Mouse (Mus musculus): ENCODE measurements around the gene Syna. TPM values are rescaled to one million over a fixed set of nuclear protein-coding genes. Genes with fewer than 3 reads are reported as not detected.

Syna gene
- polyA plus RNA-seq, 1 experiment from 2014 or later = 0.10 TPM

GRCm38 (mm10) chr5:134528488-134528887 is 31.5 kb downstream of the Syna start:
- 17% methylated on average over 9 of the region's 9 CpGs for WGBS
- H3K27ac ChIP-seq (ENCODE audit: low read depth, low read length) = peak overlapping the region; percentile 16; the same call in 1 of the 2 replicates
- H3K4me3 ChIP-seq (ENCODE audit: low read depth, low read length) = no peak overlapping the region
- H3K9me3 ChIP-seq (replicated peaks; ENCODE audit: control insufficient read depth, low read length) = no peaks in the 10 kb centered on the region
- H3K9ac ChIP-seq (ENCODE audit: low read length) = peak overlapping the region; percentile 7; the same call in 1 of the 2 replicates
- H3K4me2 ChIP-seq (ENCODE audit: low read length) = no peak overlapping the region
- peaks cover 17% of the 10 kb centered on the region; the same call in 1 of the 2 replicates for H3K4me1 ChIP-seq (ENCODE audit: control insufficient read depth, insufficient read depth, low read length)
- no peaks in the 10 kb centered on the region for H3K27me3 ChIP-seq (replicated peaks; ENCODE audit: control insufficient read depth, insufficient read depth, low read length)
- DNase-seq (ENCODE audit: low spot score) = no peak
- ATAC-seq = no peak
- H3K36me3 ChIP-seq (ENCODE audit: control insufficient read depth, insufficient read depth, low read length) = peaks cover 27% of the 10 kb centered on the region

GRCm38 (mm10) chr5:134525971-134526711 is 33.8 kb downstream of the Syna start:
- H3K9ac ChIP-seq (ENCODE audit: low read length) = no peak overlapping the region
- no peak for DNase-seq (ENCODE audit: low spot score)
- peaks cover 14% of the 10 kb centered on the region; the same call in 1 of the 2 replicates for H3K4me1 ChIP-seq (ENCODE audit: control insufficient read depth, insufficient read depth, low read length)
- no peaks in the 10 kb centered on the region for H3K9me3 ChIP-seq (replicated peaks; ENCODE audit: control insufficient read depth, low read length)
- no peaks in the 10 kb centered on the region for H3K27me3 ChIP-seq (replicated peaks; ENCODE audit: control insufficient read depth, insufficient read depth, low read length)
- 92% methylated on average over 15 of the region's 15 CpGs for WGBS
- no peak overlapping the region for H3K4me3 ChIP-seq (ENCODE audit: low read depth, low read length)
- ATAC-seq = no peak
- peaks cover 33% of the 10 kb centered on the region for H3K36me3 ChIP-seq (ENCODE audit: control insufficient read depth, insufficient read depth, low read length)
- H3K27ac ChIP-seq (ENCODE audit: low read depth, low read length) = no peak overlapping the region
- no peak overlapping the region for H3K4me2 ChIP-seq (ENCODE audit: low read length)

- H3K27me3 ChIP-seq (replicated peaks; ENCODE audit: control insufficient read depth, insufficient read depth, low read length) = no peaks in the 10 kb centered on the region
- H3K9ac ChIP-seq (ENCODE audit: low read length) = no peak overlapping the region
- H3K9me3 ChIP-seq (replicated peaks; ENCODE audit: control insufficient read depth, low read length) = no peaks in the 10 kb centered on the region
- H3K4me3 ChIP-seq (ENCODE audit: low read depth, low read length) = no peak overlapping the region
- H3K4me2 ChIP-seq (ENCODE audit: low read length) = no peak overlapping the region
- no peak for DNase-seq (ENCODE audit: low spot score)
- peaks cover 45% of the 10 kb centered on the region for H3K36me3 ChIP-seq (ENCODE audit: control insufficient read depth, insufficient read depth, low read length)
- 90% methylated on average over 5 of the region's 5 CpGs for WGBS
- H3K4me1 ChIP-seq (ENCODE audit: control insufficient read depth, insufficient read depth, low read length) = peaks cover 3% of the 10 kb centered on the region; the same call in 1 of the 2 replicates
- ATAC-seq = no peak
- H3K27ac ChIP-seq (ENCODE audit: low read depth, low read length) = no peak overlapping the region
Observed at GRCm38 (mm10) chr5:134523728-134524127, 36.2 kb downstream of the Syna start.

GRCm38 (mm10) chr5:134522524-134522923 is 37.4 kb downstream of the Syna start:
- peaks cover 52% of the 10 kb centered on the region for H3K36me3 ChIP-seq (ENCODE audit: control insufficient read depth, insufficient read depth, low read length)
- H3K9ac ChIP-seq (ENCODE audit: low read length) = no peak overlapping the region
- ATAC-seq = no peak; the same call in 1 of the 2 replicates
- no peak overlapping the region for H3K4me3 ChIP-seq (ENCODE audit: low read depth, low read length)
- no peak for DNase-seq (ENCODE audit: low spot score)
- H3K27me3 ChIP-seq (replicated peaks; ENCODE audit: control insufficient read depth, insufficient read depth, low read length) = no peaks in the 10 kb centered on the region
- H3K9me3 ChIP-seq (replicated peaks; ENCODE audit: control insufficient read depth, low read length) = no peaks in the 10 kb centered on the region
- H3K4me1 ChIP-seq (ENCODE audit: control insufficient read depth, insufficient read depth, low read length) = no peaks in the 10 kb centered on the region
- H3K27ac ChIP-seq (ENCODE audit: low read depth, low read length) = no peak overlapping the region
- H3K4me2 ChIP-seq (ENCODE audit: low read length) = no peak overlapping the region
- WGBS = 93% methylated on average over 26 of the region's 26 CpGs

- DNase-seq (ENCODE audit: low spot score) = no peak
- ATAC-seq = no peak
- WGBS = 95% methylated on average over 7 of the region's 7 CpGs
- Histone ChIP-seq H3K36me3 (ENCODE audit: control insufficient read depth, insufficient read depth, low read length) (peaks cover 59% of the 10 kb centered on the region), H3K27me3 (replicated peaks; ENCODE audit: control insufficient read depth, insufficient read depth, low read length) (no peaks in the 10 kb centered on the region), H3K27ac (ENCODE audit: low read depth, low read length) (no peak overlapping the region), H3K9me3 (replicated peaks; ENCODE audit: control insufficient read depth, low read length) (no peaks in the 10 kb centered on the region), H3K4me2 (ENCODE audit: low read length) (no peak overlapping the region), H3K4me3 (ENCODE audit: low read depth, low read length) (no peak overlapping the region), H3K9ac (ENCODE audit: low read length) (no peak overlapping the region), H3K4me1 (ENCODE audit: control insufficient read depth, insufficient read depth, low read length) (no peaks in the 10 kb centered on the region)
Observed at GRCm38 (mm10) chr5:134521806-134522205, 38.2 kb downstream of the Syna start.

GRCm38 (mm10) chr5:134521131-134521530 is 38.8 kb downstream of the Syna start:
- Histone ChIP-seq H3K4me1 (ENCODE audit: control insufficient read depth, insufficient read depth, low read length) (no peaks in the 10 kb centered on the region), H3K36me3 (ENCODE audit: control insufficient read depth, insufficient read depth, low read length) (peaks cover 61% of the 10 kb centered on the region), H3K4me2 (ENCODE audit: low read length) (no peak overlapping the region), H3K4me3 (ENCODE audit: low read depth, low read length) (no peak overlapping the region), H3K27me3 (replicated peaks; ENCODE audit: control insufficient read depth, insufficient read depth, low read length) (no peaks in the 10 kb centered on the region), H3K27ac (ENCODE audit: low read depth, low read length) (no peak overlapping the region), H3K9me3 (replicated peaks; ENCODE audit: control insufficient read depth, low read length) (no peaks in the 10 kb centered on the region), H3K9ac (ENCODE audit: low read length) (no peak overlapping the region)
- ATAC-seq (0 out of 2 replicates have a peak, but pooled peaks have one; percentile 58), DNase-seq (ENCODE audit: low spot score) (no peak)
- 72% methylated on average over 2 of the region's 2 CpGs for WGBS

- Histone ChIP-seq H3K9ac (ENCODE audit: low read length) (no peak overlapping the region), H3K27ac (ENCODE audit: low read depth, low read length) (no peak overlapping the region), H3K36me3 (ENCODE audit: control insufficient read depth, insufficient read depth, low read length) (peaks cover 65% of the 10 kb centered on the region), H3K9me3 (replicated peaks; ENCODE audit: control insufficient read depth, low read length) (no peaks in the 10 kb centered on the region), H3K4me1 (ENCODE audit: control insufficient read depth, insufficient read depth, low read length) (no peaks in the 10 kb centered on the region), H3K4me3 (ENCODE audit: low read depth, low read length) (no peak overlapping the region), H3K27me3 (replicated peaks; ENCODE audit: control insufficient read depth, insufficient read depth, low read length) (no peaks in the 10 kb centered on the region), H3K4me2 (ENCODE audit: low read length) (no peak overlapping the region)
- 98% methylated on average over 4 of the region's 4 CpGs for WGBS
- ATAC-seq (no peak), DNase-seq (ENCODE audit: low spot score) (no peak)
Observed at GRCm38 (mm10) chr5:134520120-134520519, 39.9 kb downstream of the Syna start.

- Histone ChIP-seq H3K9me3 (replicated peaks; ENCODE audit: control insufficient read depth, low read length) (no peaks in the 10 kb centered on the region), H3K36me3 (ENCODE audit: control insufficient read depth, insufficient read depth, low read length) (peaks cover 71% of the 10 kb centered on the region)
- 94% methylated on average over 5 of the region's 5 CpGs for WGBS
Observed at GRCm38 (mm10) chr5:134519471-134519870, 40.5 kb downstream of the Syna start.

GRCm38 (mm10) chr5:134512086-134512485 is 47.9 kb downstream of the Syna start:
- ATAC-seq = peak; percentile 91
- Histone ChIP-seq H3K9me3 (replicated peaks; ENCODE audit: control insufficient read depth, low read length) (no peaks in the 10 kb centered on the region), H3K9ac (ENCODE audit: low read length) (no peak overlapping the region), H3K4me2 (ENCODE audit: low read length) (no peak overlapping the region), H3K27ac (ENCODE audit: low read depth, low read length) (peak overlapping the region; percentile 74), H3K27me3 (replicated peaks; ENCODE audit: control insufficient read depth, insufficient read depth, low read length) (no peaks in the 10 kb centered on the region), H3K36me3 (ENCODE audit: control insufficient read depth, insufficient read depth, low read length) (peaks cover 90% of the 10 kb centered on the region), H3K4me1 (ENCODE audit: control insufficient read depth, insufficient read depth, low read length) (peaks cover 13% of the 10 kb centered on the region; the same call in 1 of the 2 replicates), H3K4me3 (ENCODE audit: low read depth, low read length) (no peak overlapping the region)
- DNase-seq (ENCODE audit: low spot score) = peak; percentile 91
- 21% methylated on average over 5 of the region's 5 CpGs for WGBS

More at GRCm38 (mm10) chr5:134519471-134519870, 40.5 kb downstream of the Syna start:
- Histone ChIP-seq H3K9ac (ENCODE audit: low read length) (no peak overlapping the region), H3K4me1 (ENCODE audit: control insufficient read depth, insufficient read depth, low read length) (no peaks in the 10 kb centered on the region), H3K4me2 (ENCODE audit: low read length) (no peak overlapping the region), H3K4me3 (ENCODE audit: low read depth, low read length) (no peak overlapping the region), H3K27me3 (replicated peaks; ENCODE audit: control insufficient read depth, insufficient read depth, low read length) (no peaks in the 10 kb centered on the region), H3K27ac (ENCODE audit: low read depth, low read length) (no peak overlapping the region)
- ATAC-seq = no peak
- no peak for DNase-seq (ENCODE audit: low spot score)
